Mouse (Mus musculus): Measurements from ENCODE around the gene Sgpp2.

Gene Sgpp2

GRCm38 (mm10) chr1:78339941-78340340 lies 29.8 kb downstream of the Sgpp2 start:
- no peak for DNase-seq

- no peak for DNase-seq
Measured at GRCm38 (mm10) chr1:78340584-78340983, 30.4 kb downstream of the Sgpp2 start.

- no peak for DNase-seq
Measured at GRCm38 (mm10) chr1:78347317-78347806, 37.2 kb downstream of the Sgpp2 start.

- no peak for DNase-seq
Measured at GRCm38 (mm10) chr1:78349219-78349618, 39.1 kb downstream of the Sgpp2 start.

DNA sequence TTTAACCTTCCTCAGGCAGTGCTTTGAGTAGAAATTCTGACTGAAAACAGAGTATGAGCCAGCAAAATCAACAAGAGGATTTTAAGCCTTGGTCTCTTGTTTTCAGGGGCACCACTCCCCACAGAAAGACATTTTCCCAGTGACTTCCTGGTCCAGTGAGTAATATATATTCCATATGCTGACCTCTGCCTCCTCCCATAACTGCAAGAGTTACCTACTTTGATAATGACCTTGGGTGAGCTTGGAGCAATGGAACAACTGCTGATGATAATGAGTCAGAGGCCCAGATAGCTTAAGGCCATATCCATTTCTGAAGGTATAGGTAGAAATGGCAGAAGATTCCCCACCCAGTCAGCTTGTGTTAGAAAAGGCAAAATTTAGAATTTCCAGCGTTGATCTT lies 43.1 kb downstream of the Sgpp2 start:
- no peak for DNase-seq

DNA sequence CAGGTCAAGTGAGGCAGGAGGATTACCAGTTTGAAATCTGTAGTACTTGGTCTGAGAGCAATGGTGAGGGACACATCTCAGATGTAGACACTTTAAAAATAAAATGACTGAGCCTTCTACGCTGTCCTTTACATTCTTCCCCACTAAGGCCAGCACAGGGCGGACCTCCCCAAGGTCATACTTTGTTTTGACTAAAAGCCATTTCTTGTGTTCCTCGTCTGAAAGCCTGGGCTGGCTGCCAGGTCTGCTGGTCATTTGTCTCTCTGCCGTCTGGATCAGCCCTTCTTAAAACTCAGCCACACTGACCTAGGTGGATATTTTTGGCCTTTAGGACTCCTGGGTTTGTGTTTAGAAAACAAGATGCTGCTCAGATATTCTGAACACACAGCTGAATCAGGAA lies 45.0 kb downstream of the Sgpp2 start:
- no peak for DNase-seq

DNA sequence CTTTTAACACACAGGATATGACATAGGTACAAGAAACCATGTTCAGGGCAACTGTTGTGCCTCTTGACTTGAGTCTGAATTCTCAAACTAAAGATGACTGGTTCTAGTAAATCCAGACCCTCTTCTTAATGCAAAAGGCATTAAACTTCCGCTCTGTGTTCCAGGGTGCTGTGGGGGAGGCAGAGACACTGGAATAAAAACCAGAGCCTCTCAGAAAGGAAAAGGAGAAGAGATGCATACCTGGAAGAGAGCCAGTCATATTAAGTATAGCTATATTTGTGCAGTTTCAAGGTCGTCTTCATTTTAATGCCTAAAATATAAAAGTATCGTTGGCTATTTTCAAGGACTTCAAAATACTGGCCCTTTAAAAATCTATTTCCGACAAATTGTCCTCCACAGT lies 47.3 kb downstream of the Sgpp2 start:
- no peak for DNase-seq

- no peak for DNase-seq
Measured at GRCm38 (mm10) chr1:78357868-78358267, 47.7 kb downstream of the Sgpp2 start.

GRCm38 (mm10) chr1:78363965-78364889 lies 54.1 kb downstream of the Sgpp2 start:
- DNase-seq = no peak

GRCm38 (mm10) chr1:78367806-78368205 lies 57.7 kb downstream of the Sgpp2 start:
- DNase-seq = no peak

DNA sequence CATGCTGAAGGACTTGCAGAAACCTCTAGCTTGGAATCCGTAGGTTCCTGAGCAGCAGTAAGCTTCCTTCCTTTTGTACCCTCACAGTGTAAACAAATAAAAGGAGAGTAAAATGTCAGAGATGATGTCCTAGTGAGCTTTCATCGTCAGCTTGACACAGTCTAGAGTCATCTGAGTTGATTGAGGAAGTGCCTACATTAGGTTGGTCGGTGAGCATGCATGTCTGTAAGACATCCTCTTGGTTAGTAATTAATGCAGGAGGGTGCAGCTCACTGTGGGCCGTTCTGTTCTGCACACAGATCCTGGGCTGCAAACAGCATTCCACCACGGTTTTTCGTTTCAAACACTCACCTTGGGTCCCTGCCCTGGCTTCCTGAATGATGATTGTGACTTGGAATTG lies 60.0 kb downstream of the Sgpp2 start:
- DNase-seq = no peak

GRCm38 (mm10) chr1:78371569-78372236 lies 61.6 kb downstream of the Sgpp2 start:
- DNase-seq = peak; percentile 49

DNA sequence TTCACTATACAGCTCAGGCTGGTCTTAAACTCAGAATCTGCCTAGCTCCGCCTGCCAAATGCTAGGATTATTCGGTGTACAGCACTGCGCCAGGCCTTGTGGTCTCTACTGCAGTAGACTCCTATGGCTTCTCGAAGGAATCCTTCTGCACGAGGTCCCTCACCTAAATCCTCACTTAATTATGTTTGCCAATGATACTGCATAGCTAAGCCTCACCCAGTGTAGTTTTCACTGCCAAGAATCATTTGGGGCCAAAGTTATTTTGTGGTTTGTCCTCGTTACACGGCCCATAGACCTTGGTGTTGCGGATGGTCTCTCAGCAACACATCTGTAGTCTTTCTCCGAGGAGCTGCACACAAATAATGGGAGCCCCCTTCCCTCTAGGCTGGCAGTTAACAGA lies 62.2 kb downstream of the Sgpp2 start:
- DNase-seq = no peak

DNA sequence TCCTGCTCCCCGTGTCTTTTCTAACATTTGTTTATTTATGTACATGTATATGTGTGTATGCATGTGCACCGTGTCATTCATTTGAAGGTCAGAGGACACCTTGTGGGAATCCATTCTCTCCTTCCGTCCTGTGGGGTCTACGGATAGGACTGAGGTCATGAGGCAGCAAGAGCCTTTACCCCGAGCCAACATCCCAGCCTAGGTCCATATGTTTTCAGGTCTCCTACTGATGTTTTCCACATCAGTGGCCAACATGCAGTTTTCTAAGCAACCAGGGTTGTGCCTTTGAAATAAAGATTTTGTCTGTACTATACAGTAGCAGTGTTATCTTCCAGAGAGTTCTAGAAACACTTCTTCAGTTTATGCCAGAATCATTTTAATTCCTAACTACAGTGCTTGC lies 63.7 kb downstream of the Sgpp2 start:
- DNase-seq = no peak

- no peak for DNase-seq
Measured at GRCm38 (mm10) chr1:78375058-78375457, 64.9 kb downstream of the Sgpp2 start.

DNA sequence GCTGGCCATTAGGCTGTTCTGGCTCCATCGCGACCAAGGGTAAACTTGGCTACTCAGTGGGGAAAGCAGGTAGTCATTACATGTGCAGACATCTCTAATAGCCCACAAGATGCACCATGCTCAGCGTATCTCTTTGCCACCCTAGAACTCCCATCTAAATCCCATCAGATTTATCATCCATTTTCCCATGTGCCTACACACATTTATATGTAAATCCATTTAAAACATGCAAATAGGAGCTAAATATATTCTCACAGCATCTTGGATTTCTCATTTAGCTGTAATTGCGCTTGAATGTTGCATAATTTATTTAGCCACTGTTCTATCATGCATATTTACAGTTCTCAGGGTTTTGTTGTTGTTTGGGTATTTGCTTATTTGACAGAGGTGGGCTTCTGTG lies 70.8 kb downstream of the Sgpp2 start:
- no peak for DNase-seq

- DNase-seq = no peak
Measured at GRCm38 (mm10) chr1:78387854-78388253, 77.7 kb downstream of the Sgpp2 start.

GRCm38 (mm10) chr1:78388848-78389247 lies 78.7 kb downstream of the Sgpp2 start:
- no peak for DNase-seq

- DNase-seq = no peak
Measured at GRCm38 (mm10) chr1:78395191-78395735, 85.1 kb downstream of the Sgpp2 start.

GRCm38 (mm10) chr1:78395737-78396136 lies 85.6 kb downstream of the Sgpp2 start:
- no peak for DNase-seq

DNA sequence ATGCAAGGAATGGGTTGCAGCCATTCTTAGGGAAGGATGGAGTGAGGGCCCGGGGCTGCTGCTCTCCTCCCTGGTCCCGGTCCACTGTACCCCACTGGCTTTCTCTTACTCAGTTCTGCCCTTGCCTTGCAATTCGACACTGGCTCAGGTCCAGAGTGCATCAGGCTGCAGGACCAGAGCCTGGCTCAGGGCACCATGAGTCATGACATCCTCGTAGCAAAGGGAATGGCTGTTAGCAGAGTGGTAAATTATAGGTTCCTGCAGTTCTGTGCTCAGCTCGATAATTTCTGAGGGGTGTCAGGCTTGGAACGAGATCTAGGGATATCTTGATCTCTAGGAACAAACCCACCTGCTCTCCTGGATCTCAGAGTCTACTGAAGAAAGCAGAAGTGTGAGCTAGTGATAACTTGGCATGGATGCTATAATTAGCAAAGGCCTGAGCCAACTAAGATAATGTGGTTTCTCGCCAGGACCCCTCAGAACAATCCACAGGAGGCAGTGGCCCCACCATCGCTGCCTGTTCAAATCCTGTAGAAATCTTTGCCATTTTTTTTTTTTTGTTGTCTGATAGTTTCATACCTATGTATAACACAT lies 86.3 kb downstream of the Sgpp2 start:
- DNase-seq = no peak

GRCm38 (mm10) chr1:78399755-78400154 lies 89.6 kb downstream of the Sgpp2 start:
- no peak for DNase-seq

DNA sequence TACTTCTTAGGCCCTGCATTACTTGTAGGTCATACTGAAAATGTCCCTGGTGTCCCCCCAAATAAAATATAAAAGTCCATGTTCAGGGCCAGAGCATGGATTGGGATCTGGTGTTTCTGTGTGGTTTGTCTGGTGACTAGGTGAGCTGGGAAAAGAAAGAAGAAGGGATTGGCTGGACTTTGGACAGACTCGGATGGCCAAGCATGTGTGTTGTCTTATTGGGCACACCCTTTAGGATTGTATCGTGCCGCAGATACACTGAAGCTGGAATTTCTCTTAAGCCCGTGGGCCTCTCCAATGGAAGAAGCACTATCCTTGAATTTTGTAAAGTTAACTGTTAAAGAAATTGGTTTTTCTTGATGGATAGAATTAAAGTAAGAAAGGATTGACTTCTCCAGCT lies 91.3 kb downstream of the Sgpp2 start:
- no peak for DNase-seq
